Mouse (Mus musculus) kidney, postnatal 4 days (tissue): ENCODE data around the gene Repin1.

ENCODE experiments used
- DNase-seq, 2 experiments: peaks; one replicate each; pipeline ENCODE4 v3.0.0; 2021; ENCODE audit warnings: mixed read lengths in 2 of 2

Gene Repin1

DNA sequence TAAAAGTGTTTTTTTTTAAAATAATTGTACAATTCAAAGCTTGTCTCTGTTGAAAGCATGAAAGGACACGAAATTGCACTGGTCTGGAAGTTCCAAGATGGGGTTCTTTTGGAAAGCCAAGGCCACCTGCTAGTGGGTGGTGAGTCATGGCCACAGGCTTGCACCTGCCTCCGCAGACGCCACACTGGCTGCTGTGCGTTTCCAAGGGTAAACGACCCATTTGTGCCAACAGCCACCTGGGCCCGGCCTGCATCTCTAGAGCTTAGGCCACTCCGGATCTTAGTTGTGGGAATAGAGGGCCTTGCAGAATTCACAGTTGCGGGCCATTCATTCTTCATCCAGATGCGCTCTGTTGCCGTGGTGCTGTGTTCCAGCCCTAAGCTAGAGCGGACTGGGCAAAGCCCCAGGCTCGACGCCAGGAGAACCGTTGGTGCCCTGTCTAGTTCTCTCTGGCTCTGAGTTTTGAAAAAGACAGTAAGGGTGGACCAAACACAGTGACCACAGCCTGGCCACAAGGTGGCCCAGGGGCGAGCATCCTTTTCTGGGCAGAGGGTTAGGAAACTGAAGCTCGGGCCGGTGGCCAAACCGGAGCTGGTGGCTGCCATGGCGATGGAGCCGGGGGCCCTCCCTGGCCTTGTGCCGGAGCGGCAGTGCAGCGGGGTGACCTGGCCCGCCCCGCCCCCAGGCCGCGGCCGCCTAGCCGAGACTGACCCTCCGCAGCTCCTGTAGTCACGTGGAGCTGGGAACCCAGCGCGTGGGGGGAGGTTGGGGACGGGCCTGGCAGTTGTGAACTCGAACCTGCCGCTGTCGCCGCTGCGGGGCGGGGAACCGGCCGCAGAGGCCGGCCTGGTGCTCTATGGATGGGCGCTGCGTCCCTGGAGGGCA is at the start of gene Repin1, which contains the start of gene Gm44965:
Repin1 (plus strand) TSS at position 726 of the 885 bp plus-strand sequence.
Gm44965 (plus strand) TSS at position 784 of the 885 bp plus-strand sequence.
- DNase-seq, result peak; percentile 96 to 98

DNA sequence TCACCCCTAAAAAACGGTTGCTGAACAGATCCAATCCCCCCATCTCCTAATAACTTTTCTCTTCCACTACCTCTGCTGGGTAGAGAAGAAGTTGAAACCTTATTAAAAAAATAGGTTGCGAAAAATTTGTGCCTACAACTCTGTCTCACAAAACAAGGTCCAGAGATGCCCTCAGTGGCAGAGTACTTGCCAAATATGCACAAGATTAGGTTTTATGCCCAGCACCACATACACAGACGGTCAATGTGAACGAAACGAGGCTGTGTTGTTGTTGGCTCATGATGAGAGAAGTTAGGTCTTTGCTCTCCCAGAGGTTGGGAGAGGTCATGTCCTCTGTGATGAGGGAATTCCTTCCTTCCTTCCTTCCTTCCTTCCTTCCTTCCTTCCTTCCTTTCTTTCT is 48.4 kb upstream of the Repin1 start:
- peak in 1 of 2 experiments; percentile 0 for DNase-seq

DNA sequence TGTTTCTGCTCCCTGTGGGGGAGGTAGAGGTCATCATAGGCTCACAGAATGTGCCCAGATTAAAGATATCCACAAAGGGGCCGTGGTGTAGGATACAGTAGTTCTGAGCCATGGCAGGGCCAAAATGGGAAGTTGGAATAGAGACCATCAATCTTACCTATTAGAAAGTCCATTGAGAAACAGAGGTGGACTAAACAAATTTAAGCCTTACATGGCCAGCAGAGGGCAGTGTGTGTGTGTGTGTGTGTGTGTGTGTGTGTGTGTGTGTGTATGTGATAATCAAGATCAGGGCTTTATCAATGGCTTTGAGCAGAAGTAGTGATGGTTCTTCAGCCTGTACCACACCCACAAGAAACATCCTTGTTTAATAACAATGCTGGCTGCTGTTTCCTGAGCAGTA is 47.4 kb upstream of the Repin1 start:
- DNase-seq, result peak; percentile 65 to 69

DNA sequence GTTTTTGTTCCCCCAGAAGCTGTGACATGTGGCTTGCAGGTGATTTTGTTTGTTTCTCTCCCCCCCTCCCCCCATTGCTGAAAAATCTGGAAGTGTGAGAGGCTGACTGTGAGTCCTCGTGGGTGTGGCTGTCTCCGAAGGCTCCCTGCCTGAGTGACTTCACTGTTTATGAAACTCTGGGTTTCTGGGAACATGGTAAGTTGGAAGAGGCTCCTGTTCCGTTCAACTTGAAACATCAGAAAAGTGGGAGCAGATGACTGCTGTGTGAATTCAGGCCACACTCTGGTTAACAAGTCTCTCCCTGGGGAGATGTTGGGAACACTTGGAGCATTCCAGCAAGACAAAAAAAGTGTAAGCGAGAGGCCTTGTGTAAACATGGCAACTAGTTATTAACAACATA is 46.8 kb upstream of the Repin1 start:
- peak in 1 of 2 experiments; percentile 1 for DNase-seq

DNA sequence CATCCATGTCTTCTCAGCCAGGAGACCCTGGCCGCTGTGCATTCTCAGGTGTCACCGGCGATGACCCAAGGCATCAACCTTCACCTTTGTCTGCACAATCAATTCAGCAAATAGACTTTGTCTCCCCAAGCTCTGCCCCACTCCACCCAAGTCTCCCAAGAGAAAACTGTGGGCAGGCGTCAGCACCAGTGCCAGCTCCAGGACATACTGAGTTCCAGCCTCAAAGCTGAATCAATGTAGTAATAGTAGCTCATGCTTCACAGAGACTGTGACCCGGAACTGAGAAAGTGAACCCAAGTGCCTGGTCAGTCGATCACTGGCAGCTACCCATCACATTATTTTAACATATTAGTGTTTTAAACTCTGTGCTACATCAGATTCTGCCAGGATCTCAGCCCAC is 45.4 kb upstream of the Repin1 start:
- DNase-seq, result peak in 1 of 2 experiments; percentile 1

DNA sequence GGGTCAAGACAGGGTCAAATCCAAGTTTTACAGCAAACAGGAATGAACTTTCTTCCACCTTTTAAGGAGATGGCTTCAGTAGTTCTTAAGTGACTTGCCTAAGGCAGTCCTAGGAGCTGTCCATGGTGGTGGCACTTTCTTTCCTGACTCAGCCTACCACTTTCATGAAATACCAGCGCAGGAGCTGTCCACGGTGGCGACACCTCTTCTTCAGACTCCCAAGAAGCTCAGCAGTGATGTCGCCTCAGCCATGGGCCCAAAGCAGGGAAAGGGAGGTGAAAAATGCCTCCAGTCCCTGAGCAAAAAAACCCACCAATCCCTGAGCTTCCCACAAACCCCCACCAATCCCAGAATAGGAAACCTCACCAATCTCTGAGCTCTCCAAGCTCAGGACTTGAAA is 40.8 kb upstream of the Repin1 start:
- peak; percentile 48 to 64 for DNase-seq

DNA sequence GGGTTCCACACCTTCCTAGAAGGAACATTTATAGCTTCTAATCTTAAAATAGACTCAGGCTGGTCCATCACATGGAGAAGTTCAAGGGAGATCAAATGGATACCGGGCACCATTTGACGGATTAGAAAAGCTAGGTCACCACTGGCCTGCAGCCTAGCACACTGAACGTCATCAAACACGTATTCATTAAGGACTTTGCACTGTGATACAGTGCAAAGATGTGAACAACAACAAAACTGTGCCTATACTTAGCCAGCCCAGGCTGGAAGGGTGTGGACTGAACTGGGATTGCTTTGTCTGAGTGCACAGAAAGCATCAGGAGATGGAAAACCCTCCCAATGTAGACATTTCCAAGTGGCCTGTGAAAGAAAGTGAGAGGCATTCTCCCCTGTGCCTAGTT is 39.9 kb upstream of the Repin1 start:
- DNase-seq, result no peak

DNA sequence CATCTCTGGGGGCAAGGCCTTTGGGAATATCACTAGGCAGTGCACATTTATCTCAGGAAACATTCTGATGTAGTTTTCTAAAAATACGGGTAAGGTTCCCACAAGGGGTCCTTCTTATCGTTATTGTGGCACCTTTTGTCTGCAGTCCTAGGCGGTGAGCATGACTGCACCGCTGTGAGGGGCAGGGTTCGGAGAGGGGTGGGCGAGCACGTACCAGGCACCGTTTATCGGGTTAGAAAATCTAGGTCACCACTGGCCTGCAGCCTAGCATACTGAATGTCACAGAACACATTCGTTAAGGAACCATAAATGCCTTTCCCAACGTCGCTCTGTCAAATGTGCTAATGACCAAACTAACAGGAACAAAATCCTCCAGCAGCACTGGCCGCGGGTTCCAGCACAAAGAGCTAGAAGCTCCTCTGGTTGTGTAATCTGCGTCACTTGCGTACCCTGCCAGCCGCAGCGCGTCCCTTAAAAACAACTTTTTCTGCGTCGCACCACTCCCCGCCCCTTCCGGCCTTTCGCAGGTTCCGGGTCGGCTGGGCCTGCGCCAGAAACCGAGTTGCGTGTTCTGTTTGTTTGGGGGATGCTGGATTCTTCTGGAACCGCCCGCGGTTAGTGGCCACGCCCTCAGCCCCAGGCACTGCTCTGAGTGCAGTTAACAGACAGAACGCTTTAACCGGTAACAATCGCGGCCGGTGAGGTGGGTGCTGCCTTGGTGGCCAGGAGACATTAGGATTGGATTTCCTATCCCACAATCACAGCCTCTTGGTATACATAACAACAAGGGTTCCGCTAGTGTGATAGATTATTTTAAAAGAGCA is 39.2 kb upstream of the Repin1 start, which contains the start of gene Lrrc61:
Lrrc61 (plus strand) TSS at position 517 of the 824 bp plus-strand sequence.
- DNase-seq, result peak; percentile 99

DNA sequence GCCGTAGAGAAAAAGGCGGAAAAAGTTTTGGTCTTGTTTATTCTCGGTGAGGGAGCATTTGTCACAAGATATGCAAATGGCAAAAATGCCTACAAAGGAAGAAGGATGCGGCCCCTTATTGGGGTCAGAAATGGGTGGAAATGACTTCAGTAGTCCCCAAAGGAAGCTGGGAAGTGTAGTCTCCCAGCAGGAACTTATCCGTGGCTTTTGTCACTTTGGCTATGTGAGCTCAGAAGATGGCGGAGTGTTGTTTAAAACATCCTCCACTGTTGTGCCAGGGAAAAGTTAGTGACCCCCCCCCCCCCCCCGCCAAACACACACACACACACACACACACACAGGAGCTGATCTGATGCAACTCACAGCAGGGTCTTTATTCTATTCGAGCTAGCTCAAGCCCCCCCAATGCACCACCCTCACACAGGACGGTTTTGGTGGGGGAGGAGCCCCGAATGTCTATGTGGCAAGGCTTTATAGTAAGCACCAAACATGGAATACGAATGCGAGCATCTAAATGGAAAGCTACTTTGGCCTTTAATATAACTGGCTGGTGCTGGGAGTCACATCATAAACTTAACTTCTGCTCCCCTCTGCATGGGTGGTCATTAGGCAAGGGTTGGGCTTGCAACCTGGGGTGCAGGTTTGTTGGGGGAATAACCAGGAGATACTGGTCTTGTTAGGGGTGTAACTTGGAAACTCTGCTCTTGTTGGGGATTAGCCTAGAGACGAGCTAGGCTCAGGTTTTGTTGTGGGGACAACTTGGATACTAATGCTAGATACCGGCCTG is 38.4 kb upstream of the Repin1 start:
- DNase-seq, result peak; percentile 47 to 70

DNA sequence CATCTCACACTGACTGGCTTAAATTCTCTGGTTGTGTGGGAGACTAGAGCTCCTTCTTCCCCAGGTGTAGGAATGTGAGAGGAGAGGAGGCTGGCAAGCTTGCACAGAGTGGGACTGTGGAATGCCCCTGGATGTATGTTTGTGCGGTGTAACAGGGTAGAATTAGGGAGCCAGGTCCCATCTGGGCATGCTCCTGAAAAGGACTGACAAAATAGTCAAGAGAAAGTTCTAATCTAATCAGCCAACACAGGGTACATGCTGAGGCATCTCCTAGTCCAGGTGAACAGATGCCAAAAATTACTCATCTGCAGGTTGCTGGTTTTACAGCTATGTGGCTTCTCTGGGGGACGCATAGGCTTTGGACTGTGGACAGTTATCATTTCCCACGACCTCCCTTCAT is 37.7 kb upstream of the Repin1 start:
- DNase-seq, result peak in 1 of 2 experiments; percentile 3

DNA sequence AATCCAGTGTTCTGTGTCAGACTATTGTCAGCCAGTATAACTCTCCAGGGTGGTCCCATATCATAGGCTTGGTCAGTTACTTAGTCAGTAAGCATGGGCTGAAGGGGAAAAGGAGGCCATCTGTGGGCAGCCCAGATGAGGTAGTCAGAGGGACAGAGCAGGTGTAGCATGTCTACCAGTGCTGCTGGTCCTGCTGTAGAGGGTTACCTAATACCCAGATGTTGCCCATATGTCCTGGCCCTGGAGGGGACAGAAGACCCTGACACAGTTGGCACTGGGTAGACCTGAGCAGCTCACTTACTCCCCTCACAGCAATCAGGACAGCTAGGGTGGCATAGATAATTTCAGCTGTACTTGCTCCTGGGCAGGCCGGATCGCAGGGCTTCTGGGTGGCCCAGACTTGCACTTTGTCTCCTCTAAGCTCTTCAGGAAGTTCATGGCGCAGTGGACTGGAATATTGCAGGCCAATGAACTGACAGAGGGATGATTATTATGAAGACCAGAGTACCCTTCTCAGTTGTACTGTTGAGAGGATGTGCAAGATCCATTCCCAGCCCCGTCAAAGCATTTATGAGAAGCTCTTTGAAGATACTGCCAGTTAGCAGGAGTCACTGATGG is 27.9 kb upstream of the Repin1 start:
- DNase-seq, result no peak

DNA sequence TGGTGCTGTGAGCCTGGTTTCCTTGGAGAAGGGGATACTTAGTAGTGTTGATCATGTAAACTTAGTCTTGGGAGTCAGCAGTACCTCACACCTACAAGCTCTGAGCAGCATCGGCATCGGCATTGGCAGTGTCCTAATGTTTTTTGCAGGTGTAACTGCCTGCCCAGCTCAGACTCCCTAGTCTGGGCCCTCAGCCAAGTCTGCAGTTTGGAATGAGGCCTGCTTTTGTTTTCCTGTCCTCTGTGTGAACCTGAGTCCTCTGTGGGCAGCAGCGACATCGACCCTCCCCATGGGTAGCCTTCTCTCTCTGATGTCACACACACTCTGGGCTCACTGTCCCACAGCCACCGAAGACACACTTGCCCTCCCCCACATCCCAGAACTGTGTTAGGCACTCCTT is 27.4 kb upstream of the Repin1 start:
- peak; percentile 78 to 85 for DNase-seq

DNA sequence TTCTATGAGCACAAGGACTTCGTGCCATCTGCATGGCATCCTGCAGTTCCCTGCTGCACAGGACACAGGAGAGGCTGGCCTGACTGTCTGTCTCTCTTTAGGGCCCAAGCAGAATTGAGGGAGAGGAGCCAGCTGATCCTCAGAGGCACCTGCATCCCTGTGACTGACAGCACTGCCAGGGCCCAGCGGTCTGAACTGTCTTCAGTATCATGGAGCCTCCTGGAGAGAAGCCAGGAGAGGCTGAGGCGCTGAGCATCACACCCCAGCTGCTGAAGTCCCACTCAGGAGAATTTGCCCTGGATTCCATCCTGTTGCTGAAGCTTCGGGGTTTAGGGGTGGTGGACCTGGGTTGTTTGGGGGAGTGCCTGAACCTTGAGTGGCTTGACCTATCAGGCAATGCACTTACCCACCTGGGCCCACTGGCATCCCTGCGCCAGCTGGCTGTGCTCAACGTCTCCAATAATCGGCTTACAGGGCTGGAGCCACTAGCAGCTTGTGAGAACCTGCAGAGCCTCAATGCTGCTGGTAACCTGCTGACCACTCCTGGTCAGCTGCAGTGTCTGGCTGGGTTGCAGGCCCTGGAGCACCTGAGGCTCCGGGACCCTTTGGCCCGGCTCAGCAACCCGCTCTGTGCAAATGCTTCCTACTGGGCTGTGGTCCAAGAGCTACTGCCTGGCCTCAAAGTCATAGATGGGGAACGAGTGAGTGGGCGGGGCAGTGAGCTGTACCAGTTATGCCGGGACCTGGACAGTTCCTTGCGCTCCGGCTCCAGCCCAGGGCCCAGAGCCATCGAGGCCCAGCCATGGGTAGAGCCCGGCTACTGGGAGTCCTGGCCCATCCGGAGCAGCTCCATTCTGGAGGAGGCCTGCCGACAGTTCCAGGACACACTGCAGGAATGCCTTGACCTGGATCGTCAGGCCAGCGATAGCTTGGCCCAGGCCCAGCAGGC is 25.4 kb upstream of the Repin1 start:
- DNase-seq, result peak; percentile 63 to 77

DNA sequence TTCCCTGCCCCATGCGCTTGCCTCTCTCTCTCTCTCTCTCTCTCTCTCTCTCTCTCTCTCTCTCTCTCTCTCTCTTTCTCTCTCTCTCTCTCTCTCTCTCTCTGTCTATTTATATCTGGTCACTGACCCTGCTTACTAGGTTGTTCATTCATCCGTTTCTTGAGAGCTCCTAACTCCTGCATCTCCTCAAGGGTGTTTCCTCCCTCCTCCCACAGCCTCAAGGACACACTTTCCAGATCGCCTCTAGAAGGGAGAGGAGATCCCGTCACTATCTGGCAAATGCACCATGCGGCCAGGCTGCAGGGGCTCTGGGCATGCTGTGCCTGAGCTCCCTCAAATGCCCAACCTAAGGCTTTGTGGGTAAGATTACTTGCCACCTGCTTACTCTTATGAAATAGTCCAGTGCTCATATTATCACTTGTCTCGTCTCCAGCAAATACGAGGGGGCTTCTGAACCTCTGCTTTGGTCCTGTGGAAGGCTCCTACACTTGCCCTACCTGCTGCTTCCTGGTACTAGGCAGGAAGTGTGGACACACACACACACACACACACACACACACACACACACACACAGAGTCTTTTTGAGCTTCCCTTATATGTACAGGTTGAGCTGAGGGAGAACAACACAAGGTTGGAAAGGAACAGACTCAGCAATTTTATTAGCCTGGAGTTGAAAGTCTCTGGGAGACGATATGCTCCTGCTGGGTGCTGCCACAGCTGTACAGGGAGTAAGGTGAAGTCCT is 24.4 kb upstream of the Repin1 start:
- DNase-seq, result peak; percentile 21 to 29

DNA sequence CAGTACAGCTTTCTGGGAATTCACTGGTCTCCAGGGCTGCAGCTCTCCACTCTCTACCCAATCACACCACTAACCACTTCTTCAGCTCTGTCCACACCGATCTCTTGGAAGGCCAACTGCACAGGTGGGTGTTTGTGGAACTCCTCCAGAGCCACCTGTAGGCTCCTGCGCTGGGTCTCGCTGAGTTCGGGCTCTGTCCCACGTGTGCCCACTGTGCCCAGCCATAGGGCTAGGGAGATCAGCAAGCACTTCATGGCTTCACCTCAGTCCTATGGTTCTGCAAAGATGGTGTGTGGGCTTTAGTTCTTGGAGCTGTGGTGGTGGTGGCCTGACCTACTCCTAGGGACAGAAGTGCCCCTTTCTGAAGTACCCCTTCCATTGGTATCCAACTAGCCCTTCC is 21.7 kb upstream of the Repin1 start:
- no peak for DNase-seq

DNA sequence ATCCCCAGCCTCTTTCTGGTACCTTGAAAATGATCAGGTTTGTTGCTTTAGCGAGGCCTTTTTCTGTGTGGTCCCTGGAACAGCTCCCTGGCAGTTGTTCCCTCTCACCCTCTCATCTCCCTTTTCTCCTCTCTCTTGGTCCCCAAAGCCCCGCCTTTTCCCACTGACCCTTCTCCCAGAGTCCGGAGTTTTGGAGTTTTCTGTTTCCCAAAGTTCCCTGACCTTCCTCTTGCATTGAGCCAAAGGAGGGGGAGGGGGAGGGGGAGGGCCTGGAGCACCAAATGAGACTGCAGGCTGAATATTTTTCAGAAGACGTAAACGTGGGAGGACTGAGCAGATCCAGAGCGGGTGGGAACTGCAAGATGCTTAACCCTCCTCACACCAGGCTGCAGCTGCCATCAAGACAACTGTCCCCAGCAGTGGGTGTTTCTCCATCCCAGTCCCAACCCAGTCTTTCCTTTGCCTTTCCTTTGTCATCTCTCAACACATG is 21.1 kb upstream of the Repin1 start, which contains the start of gene Rarres2:
Rarres2 (minus strand) TSS at position 218 of the 490 bp plus-strand sequence.
- peak; percentile 67 to 79 for DNase-seq

DNA sequence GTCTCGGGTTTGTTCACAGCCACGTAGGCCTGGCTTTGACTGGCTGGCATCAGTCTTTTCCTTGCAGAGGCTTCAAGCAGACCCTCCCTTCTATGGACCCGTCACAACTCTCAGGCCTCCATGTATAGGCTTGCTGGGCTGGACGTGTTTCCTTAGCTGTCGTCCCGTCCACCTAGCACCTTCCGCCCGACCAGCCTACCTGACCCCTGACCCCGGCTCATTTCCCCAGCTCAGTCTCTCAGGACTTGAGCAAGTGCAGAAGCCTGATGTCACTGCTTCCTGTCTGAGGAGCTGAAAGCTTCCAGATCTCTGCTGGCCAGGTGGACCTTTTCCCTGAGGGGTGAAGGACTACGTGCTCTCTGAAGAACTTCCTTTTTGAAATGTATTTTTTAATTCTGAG is 20.4 kb upstream of the Repin1 start:
- peak; percentile 59 to 70 for DNase-seq

DNA sequence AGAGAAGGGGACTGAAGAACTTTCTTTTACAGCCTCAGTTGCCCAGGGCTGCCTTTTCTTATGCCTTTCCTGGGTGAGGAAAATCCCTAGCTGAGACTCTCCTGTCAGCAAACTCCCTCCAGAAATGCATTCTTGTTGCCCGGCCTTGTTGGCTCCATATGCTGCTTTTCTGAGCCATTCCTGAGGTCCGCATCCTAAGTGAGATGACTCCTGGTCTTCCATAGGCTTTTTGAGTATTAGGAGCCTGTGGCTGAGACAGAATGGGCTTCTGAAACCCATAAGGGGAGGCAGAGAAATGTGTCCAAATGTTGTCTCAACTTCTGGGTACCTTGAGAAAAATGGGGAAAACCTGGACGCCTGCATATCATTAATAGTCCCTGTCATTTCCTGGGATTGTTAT is 19.7 kb upstream of the Repin1 start:
- DNase-seq, result no peak

DNA sequence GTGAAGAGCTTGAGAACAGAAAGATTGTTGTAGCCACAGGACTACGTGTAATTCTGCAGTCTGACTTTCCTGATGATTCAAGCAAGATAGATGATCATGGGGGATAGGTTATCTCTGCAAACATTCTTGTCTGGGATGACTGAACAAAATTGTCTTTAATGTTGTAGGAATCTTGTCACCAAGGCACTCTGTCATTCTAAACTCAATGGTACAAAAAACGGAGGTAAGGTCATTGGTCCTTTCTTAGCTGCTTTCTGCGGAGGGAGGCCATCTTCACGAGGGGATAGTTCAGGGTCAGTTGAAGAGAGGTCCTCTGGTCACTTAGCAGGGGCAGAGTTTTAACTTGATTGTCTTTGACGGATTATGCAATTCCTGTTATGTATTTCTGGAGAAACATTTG is 14.9 kb upstream of the Repin1 start:
- no peak for DNase-seq

DNA sequence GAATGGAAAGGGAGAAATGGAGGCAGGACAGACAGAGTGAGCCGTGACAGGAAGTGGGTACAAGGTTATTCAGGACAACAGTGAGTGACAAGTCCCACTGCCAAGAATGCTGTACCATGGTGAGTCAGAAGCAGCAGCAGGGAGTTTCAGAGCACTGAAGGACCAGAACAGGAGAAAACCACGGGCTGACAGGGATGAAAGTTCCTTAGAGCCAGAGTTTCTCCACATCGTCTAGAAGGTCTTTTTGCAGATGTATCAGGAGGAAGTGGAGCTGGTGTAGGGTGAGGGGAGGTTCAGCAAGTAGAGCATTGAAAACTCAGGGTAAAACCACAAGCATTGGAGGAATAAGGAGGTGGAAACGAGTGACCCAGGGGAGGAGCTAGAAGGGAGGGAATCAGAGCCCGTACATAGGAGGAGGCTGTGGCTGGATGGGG is 14.5 kb upstream of the Repin1 start:
- no peak for DNase-seq
